Mouse (Mus musculus) lung, postnatal 36 days (tissue): ENCODE measurements at regions not wholly inside any gene's neighbourhood (a gene's known extent, or its start where the extent isn't known, plus 50 kb on each side); places are given as distances from the start of the nearest gene placed in this dataset.

Experiments
- DNase-seq: peaks from one replicate; pipeline ENCODE4 v3.0.0; 2022; ENCODE audit warnings: mixed read lengths

DNA sequence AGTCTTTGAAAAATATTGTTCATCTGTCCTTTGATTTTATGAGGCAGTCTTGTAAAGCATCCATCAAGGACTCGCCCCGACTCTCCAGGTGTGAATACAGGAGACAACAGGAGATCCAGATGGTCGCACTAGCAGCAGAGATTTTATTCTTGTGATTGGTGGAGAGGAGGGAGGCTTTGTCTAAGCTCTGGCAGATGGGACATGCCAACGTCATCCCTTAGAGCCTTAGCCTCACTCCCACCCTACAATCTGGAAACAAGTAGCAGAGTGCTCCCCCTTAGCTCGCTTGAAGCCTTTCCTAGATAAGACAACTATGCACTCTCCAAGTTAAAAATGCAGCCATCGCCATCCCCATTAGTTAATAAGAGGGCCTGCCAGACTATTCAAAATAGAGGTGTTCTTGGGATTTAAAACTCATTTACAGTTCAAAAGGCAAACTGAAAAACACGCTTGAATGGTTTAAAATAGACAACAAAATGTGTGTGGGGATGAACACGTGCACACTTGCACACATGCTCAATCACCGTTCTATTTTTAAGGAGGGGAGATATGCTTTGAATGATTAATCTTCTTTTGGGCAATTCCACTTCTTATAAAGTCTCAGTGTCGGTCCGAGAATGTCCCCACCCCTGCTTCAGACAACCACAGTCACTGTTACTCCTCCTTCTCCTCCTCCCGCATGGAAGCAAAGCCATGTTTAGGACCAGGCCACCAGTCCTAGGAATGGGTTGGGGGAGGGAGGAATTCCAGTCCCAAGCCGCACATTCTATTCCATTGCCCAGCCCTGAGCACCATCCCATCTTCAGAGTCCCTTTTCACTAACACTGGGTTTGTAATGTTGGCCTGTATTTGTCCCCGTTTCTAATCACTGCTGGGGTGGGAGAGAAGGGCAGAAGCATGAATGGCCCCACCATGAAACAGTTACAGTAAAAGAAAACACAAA is 61.5 kb upstream of the Egln3 start:
- no peak for DNase-seq

DNA sequence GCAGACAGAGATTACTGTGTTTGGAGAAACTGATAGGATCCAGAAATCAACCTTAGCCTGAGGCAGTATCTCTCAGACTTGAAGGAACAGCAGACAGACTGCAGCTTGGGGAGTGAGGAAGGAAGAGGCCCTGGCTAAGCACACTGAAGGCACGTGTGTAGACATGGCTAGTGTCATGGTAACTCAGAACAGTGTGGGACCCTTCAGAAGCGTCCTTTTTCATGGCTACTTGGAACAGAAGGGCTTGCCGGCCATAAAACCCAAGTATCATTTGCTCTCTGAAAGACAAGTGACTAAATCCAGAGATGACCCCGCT is 60.7 kb upstream of the Egln3 start:
- DNase-seq: no peak

DNA sequence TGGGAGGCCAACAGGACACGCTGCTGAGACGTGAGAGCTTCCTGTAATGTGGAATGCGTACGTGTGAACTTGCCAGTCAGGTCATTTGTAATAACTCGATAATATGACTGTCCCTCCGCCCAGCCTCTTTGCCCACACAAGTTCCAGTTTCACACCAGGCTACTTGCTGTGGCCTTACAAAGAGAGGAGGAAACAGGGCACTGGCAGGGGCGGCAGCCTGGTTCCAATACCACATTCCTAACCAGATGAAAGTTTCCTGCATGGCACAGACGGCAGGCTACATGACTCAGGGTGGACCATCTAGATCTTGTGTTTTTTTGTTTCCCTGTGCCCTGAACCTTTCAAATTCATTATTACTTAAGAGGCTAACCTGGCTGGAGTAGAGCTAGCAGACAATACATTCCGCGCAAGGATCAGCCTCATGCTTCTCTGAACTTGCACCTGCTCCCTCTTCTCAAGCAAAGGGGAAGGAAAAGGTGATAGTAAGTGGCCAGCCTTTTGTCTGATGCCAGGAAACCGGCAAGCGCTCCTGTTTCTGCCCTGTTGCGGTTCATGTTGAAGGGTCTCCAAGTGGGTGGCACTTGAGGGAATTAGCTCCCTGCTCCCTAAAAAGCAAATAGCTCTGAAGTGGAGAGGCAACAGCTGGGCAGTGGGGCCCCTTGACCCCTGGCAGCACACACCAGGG is 60.2 kb upstream of the Egln3 start:
- peak; percentile 18 for DNase-seq

DNA sequence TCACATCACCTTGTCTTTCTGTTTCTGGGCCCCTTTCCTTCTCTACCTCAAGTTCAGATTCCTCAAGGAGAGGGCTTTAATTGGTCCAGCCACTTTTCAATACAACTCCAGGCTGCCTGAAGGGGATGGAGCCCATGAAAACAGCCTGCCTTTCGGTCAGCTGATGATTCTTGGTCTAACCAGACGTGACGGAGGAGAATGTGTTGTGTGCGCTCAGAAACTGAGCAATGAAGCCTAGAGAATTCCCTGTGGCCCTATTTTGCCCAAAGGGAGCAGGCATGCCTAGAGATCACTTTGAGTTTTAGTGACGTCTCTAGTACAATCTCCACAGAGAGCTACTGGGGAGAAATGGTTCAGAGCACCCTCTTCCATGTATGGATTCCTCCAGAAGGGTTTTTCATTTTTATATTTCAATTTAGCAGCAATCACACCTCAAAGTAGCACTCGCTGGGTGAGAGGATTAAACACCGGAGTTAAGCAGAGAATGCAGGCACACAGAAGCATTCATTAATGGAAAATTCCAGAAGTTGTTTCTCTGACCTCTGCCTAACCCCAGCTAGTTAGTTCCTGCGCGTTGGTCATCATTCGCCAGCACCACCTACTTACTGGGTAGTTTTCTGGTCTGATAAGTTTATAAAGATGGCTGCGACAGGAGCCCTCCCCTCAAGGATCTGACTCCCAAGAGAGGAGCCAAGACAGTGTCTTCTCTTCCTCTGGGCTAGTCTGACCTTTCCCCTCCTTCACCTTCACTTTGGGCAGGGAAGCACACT is 58.8 kb upstream of the Egln3 start:
- no peak for DNase-seq

DNA sequence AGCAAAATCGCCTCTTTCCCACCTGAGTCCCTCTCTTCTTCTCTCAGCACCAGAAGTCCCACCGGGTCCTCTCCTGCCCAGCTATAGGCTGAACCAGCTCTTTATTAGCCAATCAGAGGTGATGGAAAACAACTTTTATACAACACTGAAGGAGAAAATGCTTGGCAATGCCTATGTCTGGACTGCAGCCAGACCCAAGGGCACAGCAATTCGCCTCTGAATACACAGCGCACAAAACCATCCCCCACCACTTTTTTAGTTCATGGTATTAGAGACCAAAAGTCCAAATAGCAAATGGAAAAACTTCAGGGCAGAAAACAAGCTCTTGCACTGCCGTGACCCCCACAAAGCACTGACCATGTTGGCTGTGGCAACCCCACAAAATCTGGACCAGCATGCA is 57.8 kb upstream of the Egln3 start:
- no peak for DNase-seq

DNA sequence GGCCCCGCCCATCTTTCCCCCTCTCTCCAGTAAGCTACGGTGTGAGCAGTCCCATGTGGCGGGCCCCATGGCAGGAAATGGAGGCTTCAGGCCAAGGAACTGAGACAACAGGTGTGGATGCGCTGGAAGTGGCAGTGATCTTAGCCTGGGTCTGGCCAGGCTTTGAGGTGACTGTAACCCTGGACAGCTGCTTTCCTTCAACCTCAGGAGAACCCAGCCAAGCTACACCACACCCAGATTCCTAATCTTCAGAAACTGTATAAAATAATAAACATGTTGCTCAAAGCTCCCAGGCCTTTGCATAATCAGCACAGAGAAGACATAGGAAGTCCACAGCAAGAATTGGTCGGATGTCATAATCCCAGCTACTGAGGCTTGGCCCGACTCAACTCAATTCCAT is 56.8 kb upstream of the Egln3 start:
- DNase-seq: peak; percentile 45

DNA sequence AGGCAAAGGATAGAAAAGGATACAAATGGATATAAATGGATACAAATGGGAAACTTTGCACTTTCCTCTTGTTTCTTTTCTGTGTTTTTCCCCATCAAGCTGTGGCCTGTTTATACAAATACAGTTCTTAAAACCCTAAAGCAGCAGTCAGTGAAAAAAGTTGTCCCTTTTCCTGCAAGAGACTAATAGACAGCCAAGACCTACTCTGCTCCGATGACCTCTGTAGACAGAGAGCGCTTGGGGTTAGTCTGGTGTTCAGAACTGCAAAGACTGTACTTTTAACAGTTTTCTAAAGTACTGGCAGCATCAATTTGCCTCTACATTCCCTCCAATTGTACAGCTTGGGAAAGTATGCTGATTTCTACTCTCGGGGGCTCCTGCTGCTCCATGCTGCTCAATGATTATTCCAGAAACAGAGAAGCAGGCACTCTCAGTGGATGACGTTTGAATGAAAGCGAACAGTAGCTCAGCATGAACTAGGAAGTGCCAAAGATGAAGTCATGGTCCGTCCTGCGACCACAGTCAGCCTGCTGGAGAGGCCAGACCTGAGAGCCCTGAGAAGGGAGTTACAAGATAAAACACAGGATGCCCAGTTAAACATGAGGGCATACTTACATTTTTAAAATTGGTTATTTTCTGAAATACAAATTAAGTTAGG is 54.2 kb upstream of the Egln3 start:
- DNase-seq: no peak

DNA sequence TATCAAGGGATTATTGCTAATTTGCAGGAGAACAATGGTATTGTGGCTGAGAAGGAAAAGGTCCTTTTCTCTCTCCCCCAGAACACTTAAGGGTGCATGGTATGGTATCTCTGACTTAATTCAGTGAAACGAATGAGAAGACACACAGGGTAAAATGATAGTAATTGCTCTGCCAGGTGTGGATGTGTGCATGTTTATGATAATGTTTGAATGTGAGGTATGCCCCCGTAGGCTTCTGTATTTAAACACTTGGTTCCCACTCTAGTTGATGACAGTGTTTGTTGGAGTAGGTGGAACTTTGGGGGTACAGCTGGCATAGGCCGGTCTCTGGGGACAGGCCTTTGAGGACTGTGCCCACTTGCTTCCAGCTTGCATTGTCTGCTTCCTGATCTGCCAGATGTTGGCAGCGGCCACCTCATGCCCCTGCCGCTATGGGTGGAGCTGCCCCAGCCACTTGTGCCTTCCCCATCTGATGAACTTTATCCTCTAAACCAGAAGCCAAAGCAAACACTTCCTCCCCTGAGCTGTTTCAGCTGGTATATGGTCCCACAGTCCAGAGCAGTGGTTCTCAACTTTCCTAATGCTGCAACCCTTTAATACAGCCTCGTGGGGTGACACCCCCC is 53.0 kb upstream of the Egln3 start:
- DNase-seq: peak; percentile 8
